Mouse (Mus musculus) testis, adult 2 months (tissue): ENCODE measurements around the gene Dmtf1.

ENCODE experiments used
- CTCF ChIP-seq: fragments of 200-500 bp; IDR thresholded peaks from 2 replicates; pipeline ENCODE4 v1.5.1; 2012; ENCODE audit warnings: low read depth, mild to moderate bottlenecking, inconsistent platforms, low read length, moderate library complexity; ENCODE audit not compliant: control insufficient read depth, insufficient read depth, insufficient replicate concordance
- POLR2A ChIP-seq: fragments of 200-500 bp; IDR thresholded peaks from 2 replicates; pipeline ENCODE4 v1.6.1; 2012; ENCODE audit warnings: low read depth, mild to moderate bottlenecking, inconsistent platforms, low read length, moderate library complexity; ENCODE audit not compliant: control insufficient read depth

DNA sequence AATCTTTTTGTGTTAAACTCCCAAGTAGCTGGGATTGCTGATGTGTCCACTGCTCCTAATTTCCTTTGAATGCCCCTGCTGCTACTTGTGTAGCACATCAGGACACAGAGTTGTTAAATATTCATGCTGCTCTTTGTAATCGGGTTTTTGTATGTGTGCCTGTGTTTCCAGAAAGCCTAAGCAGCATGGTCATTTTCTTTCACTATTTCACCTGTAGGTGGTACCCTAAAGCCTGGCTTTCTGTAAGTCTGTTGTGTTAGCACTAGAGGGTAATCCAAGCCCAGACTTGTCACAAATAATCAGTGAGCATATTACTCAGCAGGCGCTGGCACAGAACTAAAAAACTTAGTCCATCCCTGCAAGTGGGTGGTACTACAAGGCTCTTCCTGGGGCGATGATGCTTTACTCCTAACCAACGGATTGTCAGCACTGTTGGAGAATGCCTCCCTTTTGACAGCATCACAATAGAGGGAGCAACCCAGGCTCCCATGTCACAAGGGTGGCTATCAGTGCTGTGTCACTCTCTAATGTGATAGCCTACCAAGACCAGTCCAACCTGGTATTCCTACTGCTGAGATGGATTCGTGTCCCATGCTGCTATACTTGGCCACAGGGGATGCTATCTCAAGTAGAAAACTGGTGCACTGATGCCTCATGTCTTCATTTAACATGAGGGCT, 88.3 kb downstream of the Dmtf1 start:
- TF ChIP-seq POLR2A (no peak), CTCF (no peak)
